Mouse (Mus musculus): ENCODE measurements around the gene Adgra3.
A peak's percentile ranks its signal among the peaks of the same experiment; 100 is the strongest.

The Adgra3 gene

DNA sequence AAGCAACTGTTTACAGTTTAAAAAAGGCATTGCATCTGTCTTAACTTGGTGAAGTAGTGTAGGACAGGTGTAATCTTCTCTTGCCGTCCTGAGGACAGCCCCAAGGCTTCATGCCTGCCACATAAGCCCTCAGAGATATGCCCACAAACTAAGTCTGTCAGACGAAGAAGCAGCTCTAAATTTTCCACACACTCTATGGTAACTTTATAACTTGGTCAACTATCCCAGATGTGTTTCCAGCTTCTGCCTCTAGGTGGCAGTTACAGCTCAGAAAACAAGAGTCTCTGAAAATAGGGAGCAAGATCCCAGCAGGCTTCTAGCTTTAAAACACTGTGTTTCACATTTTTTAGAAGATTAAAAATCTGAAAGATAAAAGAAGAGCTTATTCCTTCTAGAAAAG, 82.8 kb downstream of the Adgra3 start:
- DNase-seq (ENCODE audit: low spot score in 2 of 2) = peak; percentile 18 to 51

DNA sequence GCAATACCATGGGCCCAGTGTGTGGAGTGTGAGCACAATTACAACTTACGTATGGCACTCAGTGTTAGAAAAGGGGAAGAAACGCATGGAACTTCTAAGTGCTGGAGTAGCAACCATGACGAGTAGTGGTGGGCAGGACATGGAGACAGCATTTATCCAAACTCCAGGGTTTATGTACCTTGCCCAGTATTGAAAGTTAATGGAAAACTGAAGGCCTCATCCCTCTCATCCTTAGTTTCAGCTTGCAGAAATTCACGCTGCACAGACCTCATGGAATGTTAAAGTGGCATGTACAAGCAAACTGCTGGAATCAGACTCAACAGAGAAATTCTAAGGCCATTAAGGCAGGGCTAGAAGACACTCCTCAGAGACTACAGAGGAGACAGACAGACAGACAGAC, 84.6 kb downstream of the Adgra3 start:
- DNase-seq (ENCODE audit: low spot score in 2 of 2) = no peak

DNA sequence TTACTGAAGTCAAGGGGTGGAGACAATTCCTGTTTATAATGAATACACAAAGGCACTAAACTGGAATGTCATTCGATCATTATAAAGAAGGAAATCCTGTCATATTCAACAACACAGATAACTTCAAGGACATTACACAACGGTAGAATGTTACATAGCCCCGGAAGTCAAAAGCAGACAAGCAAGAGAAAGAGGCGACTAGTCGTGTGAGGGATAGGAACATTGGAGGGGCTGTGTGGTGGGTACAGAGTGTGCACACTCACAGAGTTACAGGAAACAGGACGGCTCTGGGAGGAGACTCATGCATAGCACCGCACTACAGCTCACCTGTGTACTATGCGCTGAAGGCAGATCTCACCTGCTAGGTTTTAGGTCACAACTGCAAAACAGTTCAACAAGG, 89.1 kb downstream of the Adgra3 start:
- DNase-seq (ENCODE audit: low spot score in 2 of 2) = no peak

DNA sequence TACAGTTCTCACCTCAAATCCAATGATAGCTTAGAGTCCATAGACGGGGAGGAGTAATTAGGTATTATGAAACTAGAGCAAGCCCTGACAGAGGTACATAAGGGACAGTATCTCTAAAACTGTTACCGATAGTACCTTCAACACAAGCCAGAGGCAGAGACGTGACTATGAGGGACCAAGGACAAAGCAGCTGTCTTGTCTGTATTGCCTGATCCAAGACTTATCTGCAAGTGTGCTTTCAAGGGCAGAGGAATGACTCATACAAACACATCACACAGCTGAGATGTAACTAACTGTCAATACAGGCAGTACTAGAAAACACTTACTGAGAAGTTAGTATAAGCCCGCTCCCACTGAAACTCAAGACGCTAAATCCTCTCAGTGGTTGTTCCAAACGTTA, 91.1 kb downstream of the Adgra3 start:
- no peak for DNase-seq (ENCODE audit: low spot score in 2 of 2)

DNA sequence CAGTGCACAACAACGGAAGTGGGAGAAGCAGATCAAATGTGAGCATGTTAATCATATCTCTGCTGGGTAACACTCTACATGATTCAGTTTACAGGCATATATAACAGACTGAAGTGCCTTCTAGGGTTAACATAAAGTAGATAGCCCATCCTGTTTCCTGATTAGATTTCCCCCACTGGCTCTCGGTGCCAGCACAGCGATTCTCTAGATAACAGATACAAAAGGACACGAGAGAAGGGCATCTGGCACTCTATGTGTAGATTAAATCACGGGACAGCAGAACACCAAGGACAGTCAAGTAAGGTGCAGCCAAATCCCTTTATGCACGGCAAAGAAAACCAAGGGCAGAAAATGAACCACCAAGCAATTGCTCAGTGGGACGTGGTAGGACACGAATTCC, 93.0 kb downstream of the Adgra3 start:
- no peak for DNase-seq (ENCODE audit: low spot score in 2 of 2)

DNA sequence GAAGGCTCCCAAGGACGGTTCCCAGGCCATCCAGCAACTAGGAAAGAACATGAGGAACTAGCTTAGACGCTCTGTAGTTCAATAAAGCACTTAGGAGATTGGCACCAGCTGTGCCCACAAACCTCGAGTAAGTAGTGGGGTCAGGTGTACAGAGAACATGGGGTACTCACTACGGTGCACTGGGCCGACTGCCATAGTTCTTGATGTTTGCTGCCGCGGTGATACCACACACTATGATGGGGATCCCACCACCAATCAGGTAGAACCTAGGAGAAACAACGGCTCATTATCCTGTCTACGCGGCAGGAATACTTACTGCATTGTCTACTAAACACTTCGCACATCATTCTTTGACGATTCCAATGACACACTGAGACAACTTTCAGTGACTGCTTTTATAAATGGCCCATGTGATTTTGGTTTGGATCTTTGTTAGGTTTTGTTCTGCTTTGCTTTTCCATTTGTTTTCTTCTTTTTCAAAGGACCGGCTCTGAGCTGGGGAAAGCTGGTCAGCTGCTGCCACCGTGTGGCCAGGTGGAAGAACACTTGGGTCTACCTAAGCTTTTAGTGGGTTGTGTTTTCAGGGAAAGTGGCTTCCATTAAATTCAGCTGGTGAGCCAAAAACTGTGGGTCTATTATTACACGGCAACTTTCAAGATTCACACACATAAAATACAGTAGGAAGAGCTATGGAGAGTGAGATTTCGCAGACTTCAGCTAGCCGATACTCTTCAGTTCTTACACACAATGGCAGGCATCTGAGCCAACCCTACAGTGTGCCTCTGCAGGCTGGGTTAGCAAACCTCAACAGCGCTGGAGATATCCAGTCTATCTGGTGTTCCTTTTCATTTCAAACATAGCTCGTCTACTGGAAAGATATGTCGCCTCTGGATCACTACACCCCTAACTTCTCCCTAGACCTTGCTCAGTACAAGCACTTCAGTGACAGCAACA, 97.1 kb downstream of the Adgra3 start:
- DNase-seq (ENCODE audit: low spot score in 2 of 2) = no peak

DNA sequence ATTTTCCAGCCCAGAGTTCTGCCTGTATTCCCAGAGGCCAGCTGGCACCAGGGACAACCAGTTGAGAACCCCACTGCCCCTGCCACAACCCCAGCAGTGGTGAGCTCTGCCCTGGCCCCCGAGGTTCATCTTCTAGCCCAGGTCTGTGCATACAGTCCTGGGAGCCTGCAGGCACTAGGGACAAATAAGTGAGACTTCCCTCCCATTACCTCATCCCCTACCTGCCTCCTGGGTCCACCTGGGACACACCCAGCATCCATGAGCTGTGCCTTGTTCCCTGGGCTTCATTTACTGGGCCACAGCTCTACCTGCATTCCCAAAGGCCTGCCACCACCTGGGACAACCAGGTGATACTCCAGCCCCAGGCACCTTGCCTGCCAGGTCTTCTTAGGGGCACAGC, 122.5 kb downstream of the Adgra3 start:
- DNase-seq (ENCODE audit: low spot score in 2 of 2) = no peak

DNA sequence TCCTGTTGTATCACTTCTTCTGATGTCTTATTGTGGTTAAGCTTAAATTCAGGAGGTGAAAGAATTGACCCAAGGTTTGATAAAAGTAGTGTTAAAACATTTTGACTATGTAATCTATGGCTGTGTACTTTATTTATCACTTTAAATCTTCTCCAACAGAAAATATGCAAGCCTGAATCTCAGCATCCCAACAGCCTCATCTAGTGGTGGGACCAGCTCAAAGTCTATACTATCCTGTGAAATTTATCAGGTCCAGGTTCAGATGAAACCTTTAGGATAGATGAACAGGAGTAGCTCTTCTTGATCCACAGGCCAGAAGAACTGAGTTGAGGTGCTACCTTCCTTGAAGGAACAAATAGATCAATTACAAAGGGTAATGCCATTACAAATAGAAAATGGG, 134.1 kb downstream of the Adgra3 start:
- DNase-seq (ENCODE audit: low spot score in 2 of 2) = no peak

DNA sequence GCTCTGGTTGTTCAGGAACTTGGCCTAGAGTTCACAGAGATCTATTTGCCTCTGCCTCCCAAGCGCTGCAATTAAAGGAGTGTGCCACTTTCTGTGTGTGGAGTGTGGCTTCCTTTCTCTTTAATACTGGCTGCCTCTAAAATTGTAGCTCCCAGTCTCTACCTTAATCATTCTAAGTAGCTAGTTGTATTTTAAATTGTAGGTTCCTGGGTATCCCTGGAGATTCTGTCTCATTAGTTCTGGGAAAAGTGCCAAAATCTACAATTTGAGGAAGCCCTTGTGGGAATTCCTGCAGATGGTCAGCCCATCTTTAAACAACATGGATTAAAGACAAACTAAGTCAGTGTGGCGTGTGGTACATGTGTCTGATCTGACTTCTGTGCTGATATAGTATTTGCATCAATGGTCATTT, 143.1 kb downstream of the Adgra3 start:
- no peak for DNase-seq (ENCODE audit: low spot score in 2 of 2)
